Comparison of ENCODE assay signal across 19 mouse cellular contexts in genomic region chr8:91541229-91541628, GRCm38 (mm10).
"Had no signal": no experiment of that assay in that cellular context is flagged by ENCODE, and none has a peak within 500 bp of the region (broad histone marks: within the 10 kb centered on the region; RNA-seq: fewer than 3 reads in every experiment).

No protein-coding gene starts in this region.

- H3K4me3 ChIP-seq: limb, embryonic 10.5 days; limb, embryonic 13.5 days; megakaryocyte, embryonic 14.5 days had no signal

- H3K9ac ChIP-seq: limb, embryonic 13.5 days; lung, embryonic 14.5 days had no signal

- H3K27me3 ChIP-seq: megakaryocyte, embryonic 14.5 days had no signal

- H3K9me3 ChIP-seq: limb, embryonic 10.5 days; limb, embryonic 13.5 days; megakaryocyte, embryonic 14.5 days had no signal

- H3K36me3 ChIP-seq: limb, embryonic 10.5 days had no signal

- H3K4me2 ChIP-seq: limb, embryonic 13.5 days; lung, embryonic 14.5 days; midbrain, embryonic 11.5 days had no signal

- H3K27ac ChIP-seq: limb, embryonic 10.5 days; limb, embryonic 13.5 days; macrophage; stomach, postnatal 0 days had no signal

- ATAC-seq: inflammation-experienced regulatory T-cells, adult 6 months; intestine, embryonic 16.5 days; lung, postnatal 0 days had no signal

- DNase-seq: kidney, adult 18-20 months; kidney, adult 9 months; kidney, postnatal 14 days; kidney, postnatal 4 days; lung, embryonic 14.5 days; midbrain, embryonic 14.5 days; right cerebral cortex, postnatal 4 days; thymus, adult 2 months; thymus, postnatal 14 days; thymus, postnatal 4 days had no signal
